Mouse (Mus musculus) heart, postnatal 0 days (tissue): ENCODE data around the gene Srp72. TPM values are rescaled to one million over a fixed set of nuclear protein-coding genes. Genes with fewer than 3 reads are reported as not detected.

Experiments
- ATAC-seq: fragments of 200-750 bp; cut with Nextera tagmentation; 2 replicates; pipeline ENCODE4 v1.8.0; 2017; ENCODE audit warnings: low read depth, moderate number of reproducible peaks, moderate library complexity; ENCODE audit not compliant: insufficient read depth
- DNase-seq: peaks from one replicate; pipeline ENCODE4 v3.0.0-alpha.2; 2016; ENCODE audit warnings: low spot score
- H3K27ac ChIP-seq: fragments of 300-500 bp; sonication (generic); 2 replicates; pipeline ENCODE4 v1.5.1; 2014; ENCODE audit warnings: low read depth, mild to moderate bottlenecking
- H3K27me3 ChIP-seq: fragments of 300-500 bp; sonication (generic); 2 replicates; pipeline ENCODE4 v1.6.1; 2014; ENCODE audit warnings: low read length, mixed read lengths; ENCODE audit not compliant: control insufficient read depth, insufficient read depth
- H3K36me3 ChIP-seq: fragments of 300-500 bp; sonication (generic); replicated peaks from 2 replicates; pipeline ENCODE4 v1.6.1; 2014; ENCODE audit warnings: low read length, mixed read lengths; ENCODE audit not compliant: control insufficient read depth, insufficient read depth
- H3K4me1 ChIP-seq: fragments of 300-500 bp; sonication (generic); 2 replicates; pipeline ENCODE4 v1.6.1; 2014; ENCODE audit warnings: antibody characterized with exemption; ENCODE audit not compliant: control insufficient read depth, insufficient read depth
- H3K4me2 ChIP-seq: fragments of 300-500 bp; sonication (generic); 2 replicates; pipeline ENCODE4 v1.6.1; 2014; ENCODE audit warnings: low read depth, mild to moderate bottlenecking, low read length, moderate library complexity
- H3K4me3 ChIP-seq: fragments of 300-500 bp; sonication (generic); 2 replicates; pipeline ENCODE4 v1.5.1; 2014; ENCODE audit warnings: low read depth, low read length
- H3K9ac ChIP-seq: fragments of 300-500 bp; sonication (generic); replicated peaks from 2 replicates; pipeline ENCODE4 v1.6.1; 2014; ENCODE audit warnings: low read depth, low read length, mixed read lengths
- H3K9me3 ChIP-seq: fragments of 300-500 bp; sonication (generic); replicated peaks from 2 replicates; pipeline ENCODE4 v1.6.1; 2016; ENCODE audit warnings: low read length; ENCODE audit not compliant: control insufficient read depth
- CTCF ChIP-seq: IDR thresholded peaks from 2 replicates; pipeline ENCODE4 v1.5.1; 2016; ENCODE audit warnings: antibody characterized with exemption, control low read depth, low read depth
- EP300 ChIP-seq: IDR thresholded peaks from 2 replicates; pipeline ENCODE4 v1.6.1; 2016; ENCODE audit warnings: antibody characterized with exemption, low read depth
- WGBS: fragments of 180-500 bp; shearing (Covaris S2); extraction: QIAGEN DNeasy Blood & Tissue Kit; methylation state at CpG from one replicate; pipeline ENCODE4 v1.1.7; 2014; 5-methylcytosine and 5-hydroxymethylcytosine counted together
- polyA plus RNA-seq: library from polyadenylated mRNA; unstranded; fragments of >200 nt; fragmentation: Nextera tagmentation; extraction: Ambion mirVana; gene quantifications from 2 replicates; pipeline ENCODE4 v1.2.1, GENCODE M21; 2015
- total RNA-seq: library from RNA; depleted of rRNA; stranded (reverse); fragments of >200 nt; gene quantifications from 2 replicates; pipeline ENCODE4 v1.2.3, GENCODE M21; 2014; ENCODE audit warnings: low replicate concordance

Srp72 gene
- total and polyA plus RNA-seq, 2 experiments from 2014 or later = 36.3 to 37.8 TPM

DNA sequence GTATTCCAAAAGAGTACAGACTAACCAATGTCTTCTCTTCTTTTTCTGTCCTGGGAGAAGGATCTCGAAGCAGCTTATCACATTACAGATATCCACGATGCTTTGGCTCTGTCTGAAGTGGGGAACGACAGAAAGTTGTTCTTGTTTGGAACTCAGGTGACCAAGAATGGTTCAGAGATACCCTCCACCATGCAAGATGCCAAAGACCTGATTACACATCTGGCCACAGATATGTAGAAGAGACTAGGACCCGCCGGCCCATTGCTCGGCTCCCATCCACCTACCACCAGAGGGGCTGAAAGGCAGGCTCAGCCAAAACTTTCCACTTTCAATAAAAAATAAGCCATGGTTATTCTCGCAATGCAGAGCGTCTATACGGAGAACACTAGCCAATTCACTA lies 35.9 kb downstream of the Srp72 start:
- no peak for DNase-seq
- H3K27me3 ChIP-seq = no peaks in the 10 kb centered on the region
- H3K9me3 ChIP-seq = no peaks in the 10 kb centered on the region
- no peaks in the 10 kb centered on the region for H3K36me3 ChIP-seq
- no peak overlapping the region for H3K27ac ChIP-seq
- H3K9ac ChIP-seq = no peak overlapping the region
- TF ChIP-seq EP300 (no peak), CTCF (no peak)
- ATAC-seq = no peak
- no peak overlapping the region for H3K4me2 ChIP-seq
- H3K4me1 ChIP-seq = no peaks in the 10 kb centered on the region
- H3K4me3 ChIP-seq = no peak overlapping the region
- WGBS = 81% methylated on average over 9 of the region's 9 CpGs

DNA sequence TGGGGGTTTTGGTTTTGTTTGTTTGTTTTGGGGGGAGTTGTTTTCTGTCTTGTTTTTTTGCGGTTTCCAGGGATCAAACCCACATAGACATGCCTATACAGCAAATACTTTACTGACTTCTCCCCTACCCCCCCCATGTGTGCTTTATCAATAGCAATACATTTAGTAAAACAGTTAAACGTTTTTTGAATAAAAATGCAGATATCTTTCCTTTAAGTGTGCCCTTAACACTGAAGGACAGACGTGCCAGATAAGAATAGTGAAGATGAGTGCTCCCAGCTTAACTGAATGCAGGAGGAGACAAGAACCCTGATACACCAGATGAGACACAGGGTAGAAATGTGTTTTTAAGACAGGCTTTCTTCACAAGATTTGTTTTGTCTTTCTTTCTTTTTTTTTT lies 36.6 kb downstream of the Srp72 start:
- H3K27me3 ChIP-seq = 0 out of 2 replicates have a peak, but pooled peaks cover 1% of the 10 kb centered on the region
- WGBS = 49% methylated on average over 3 of the region's 3 CpGs
- ATAC-seq = no peak
- H3K9ac ChIP-seq = no peak overlapping the region
- no peaks in the 10 kb centered on the region for H3K9me3 ChIP-seq
- no peak overlapping the region for H3K27ac ChIP-seq
- DNase-seq = no peak
- no peak overlapping the region for H3K4me3 ChIP-seq
- TF ChIP-seq EP300 (no peak), CTCF (no peak)
- H3K4me1 ChIP-seq = no peaks in the 10 kb centered on the region
- H3K36me3 ChIP-seq = no peaks in the 10 kb centered on the region
- H3K4me2 ChIP-seq = no peak overlapping the region

DNA sequence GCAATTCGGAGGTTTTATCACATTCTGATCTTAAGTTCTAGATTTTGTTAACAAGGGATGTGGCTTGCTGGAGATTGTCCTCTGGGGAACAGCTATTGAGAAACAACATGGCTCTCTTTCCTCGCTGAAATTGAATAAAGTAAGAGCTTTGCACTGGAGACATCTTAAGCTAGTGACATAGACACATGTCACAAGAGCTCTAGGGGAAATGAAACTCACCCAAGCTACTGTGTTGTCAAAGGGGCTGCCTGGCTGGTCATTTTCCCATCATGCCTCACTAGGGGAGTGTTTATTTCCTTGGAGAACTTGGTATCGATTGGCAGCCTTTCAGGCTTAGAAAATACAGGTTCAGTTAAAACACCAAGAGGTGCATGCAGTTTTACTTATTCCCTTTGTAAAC lies 38.7 kb downstream of the Srp72 start:
- Histone ChIP-seq H3K9ac (no peak overlapping the region), H3K36me3 (no peaks in the 10 kb centered on the region), H3K4me1 (no peaks in the 10 kb centered on the region), H3K4me3 (no peak overlapping the region), H3K4me2 (no peak overlapping the region), H3K9me3 (no peaks in the 10 kb centered on the region), H3K27me3 (0 out of 2 replicates have a peak, but pooled peaks cover 11% of the 10 kb centered on the region), H3K27ac (no peak overlapping the region)
- TF ChIP-seq EP300 (no peak), CTCF (no peak)
- ATAC-seq = no peak
- WGBS = 67% methylated on average over 3 of the region's 3 CpGs
- no peak for DNase-seq

DNA sequence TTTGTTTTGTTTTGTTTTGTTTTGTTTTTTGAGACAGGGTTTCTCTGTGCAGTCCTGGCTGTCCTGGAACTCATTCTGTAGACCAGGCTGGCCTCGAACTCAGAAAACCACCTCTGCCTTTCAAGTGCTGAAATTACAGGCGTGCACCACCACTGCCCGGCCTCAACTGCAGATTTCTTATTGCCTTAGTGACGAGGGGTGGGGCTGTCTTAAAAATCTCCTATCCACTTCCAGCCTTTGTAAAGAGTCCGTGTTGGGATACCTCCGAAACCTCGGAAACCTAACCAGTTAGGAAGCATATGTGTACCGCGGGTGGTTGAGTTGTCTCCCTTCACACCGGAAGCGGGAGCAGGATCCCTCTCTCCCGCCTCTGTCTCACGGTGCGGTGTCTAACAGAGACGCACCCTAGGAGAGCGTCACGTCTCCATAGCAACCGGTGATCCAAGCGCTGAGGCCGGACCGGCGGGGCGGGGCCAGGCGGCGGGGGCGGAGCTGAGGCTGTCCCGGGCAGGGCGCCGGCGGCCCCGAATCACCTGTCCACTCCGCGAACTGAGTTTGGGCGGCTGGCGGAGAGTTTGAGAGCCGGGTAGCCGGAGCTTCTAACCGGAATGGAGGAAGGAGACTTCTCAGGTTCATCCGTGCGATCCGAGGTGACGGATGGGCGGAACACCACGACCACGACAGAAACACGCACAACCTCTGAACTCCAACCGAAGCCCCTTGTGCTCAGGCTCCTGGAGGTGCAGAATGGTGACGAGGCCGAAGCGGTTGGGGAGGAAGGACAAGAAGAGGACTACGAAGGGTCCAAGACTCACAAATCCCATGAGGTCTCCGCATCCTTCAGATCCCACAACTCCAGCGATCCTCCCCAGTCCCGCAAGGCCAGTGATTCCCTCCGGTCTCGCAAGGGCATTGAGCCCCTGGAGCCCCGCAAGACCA lies 41.3 kb downstream of the Srp72 start, which contains the start of gene Thegl:
Thegl (plus strand) TSS at position 480 of the 939 bp plus-strand sequence.
- H3K4me3 ChIP-seq = peak within 1 kb of the TSS; percentile 48
- no peaks in the 10 kb centered on the region for H3K4me1 ChIP-seq
- ATAC-seq (peak; percentile 97), DNase-seq (peak; percentile 56)
- TF ChIP-seq EP300 (no peak), CTCF (no peak)
- WGBS = 11% methylated on average over 56 of the region's 57 CpGs
- H3K9ac ChIP-seq = no peak within 1 kb of the TSS
- H3K36me3 ChIP-seq = no peaks in the 10 kb centered on the region
- H3K27ac ChIP-seq = no peak within 1 kb of the TSS
- H3K4me2 ChIP-seq = peak within 1 kb of the TSS; percentile 76
- H3K27me3 ChIP-seq = 0 out of 2 replicates have a peak, but pooled peaks cover 11% of the 10 kb centered on the region
- no peaks in the 10 kb centered on the region for H3K9me3 ChIP-seq

DNA sequence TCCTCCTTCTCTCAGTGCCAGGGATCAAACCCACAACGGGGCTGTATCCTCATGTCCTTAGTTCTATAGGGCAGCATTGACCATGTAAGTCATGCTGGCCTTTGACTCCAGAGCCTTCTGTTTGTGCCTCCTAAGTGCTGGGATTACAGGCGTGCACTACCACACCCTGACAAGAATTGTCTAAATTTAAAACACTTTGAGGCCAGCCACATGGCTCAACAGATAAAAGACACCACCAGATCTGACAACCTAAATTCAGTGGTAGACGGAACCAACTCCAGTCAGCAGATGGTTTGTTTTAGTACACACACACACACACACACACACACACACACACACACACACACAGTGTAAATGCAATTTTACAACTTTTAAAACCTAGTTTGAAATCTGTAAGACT lies 53.6 kb downstream of the Srp72 start:
- no peaks in the 10 kb centered on the region for H3K27me3 ChIP-seq
- H3K36me3 ChIP-seq = no peaks in the 10 kb centered on the region
- no peaks in the 10 kb centered on the region for H3K9me3 ChIP-seq
- H3K9ac ChIP-seq = no peak overlapping the region
- 45% methylated on average over 3 of the region's 3 CpGs for WGBS
- no peaks in the 10 kb centered on the region for H3K4me1 ChIP-seq
- no peak overlapping the region for H3K4me3 ChIP-seq
- DNase-seq = no peak
- no peak overlapping the region for H3K4me2 ChIP-seq
- H3K27ac ChIP-seq = no peak overlapping the region
- TF ChIP-seq CTCF = no peak
- no peak for TF ChIP-seq EP300
- ATAC-seq = no peak
